Mouse (Mus musculus): Measurements from ENCODE around the gene Cphx3.
"Not testable (repeated sequence)": the region's sequence is repeated elsewhere in the genome, so short reads cannot be mapped to it uniquely, and the experiment has no call there.

Gene Cphx3

DNA sequence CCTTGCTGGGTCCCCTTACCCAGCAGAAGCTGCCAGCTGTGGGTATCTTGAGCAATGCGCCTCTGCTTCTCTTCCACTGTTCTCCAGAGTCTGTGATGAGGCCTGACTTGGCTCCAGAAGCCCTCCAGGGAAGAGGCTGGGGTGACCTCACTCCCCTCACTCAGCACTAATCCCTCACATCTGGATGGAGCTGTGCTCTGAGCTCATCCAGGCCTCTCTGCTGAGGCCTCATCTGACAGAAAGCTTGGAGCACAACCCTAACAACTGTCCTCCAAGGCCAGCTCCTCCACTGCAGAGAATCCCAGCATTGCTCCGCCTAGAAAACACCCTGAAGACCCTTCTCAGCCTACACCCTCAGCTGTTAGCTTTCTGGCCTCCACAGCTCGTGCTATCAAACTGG is 91.9 kb downstream of the Cphx3 start:
- DNase-seq (ENCODE audit: low read depth, low spot score), result not testable (repeated sequence)

DNA sequence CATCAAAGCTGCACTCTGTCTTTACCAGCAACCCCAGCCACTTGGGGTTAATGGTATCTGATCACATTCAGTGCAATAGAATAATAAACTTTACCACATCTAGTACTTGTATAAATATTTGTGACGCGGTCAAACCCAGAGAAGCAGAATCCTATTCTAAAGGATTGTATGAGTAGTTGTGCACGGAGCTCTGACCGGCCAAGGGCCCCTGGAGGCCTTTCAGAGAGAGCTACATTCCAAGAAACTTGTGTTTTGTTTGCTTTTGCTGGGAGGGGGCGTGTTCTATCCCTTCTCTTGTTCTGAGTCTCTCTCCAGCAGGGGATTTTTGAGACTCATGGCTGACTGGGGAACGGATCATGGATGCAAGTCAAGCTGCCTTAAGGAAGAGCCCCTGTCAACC is 92.9 kb downstream of the Cphx3 start:
- not testable (repeated sequence) for DNase-seq (ENCODE audit: low read depth, low spot score)

DNA sequence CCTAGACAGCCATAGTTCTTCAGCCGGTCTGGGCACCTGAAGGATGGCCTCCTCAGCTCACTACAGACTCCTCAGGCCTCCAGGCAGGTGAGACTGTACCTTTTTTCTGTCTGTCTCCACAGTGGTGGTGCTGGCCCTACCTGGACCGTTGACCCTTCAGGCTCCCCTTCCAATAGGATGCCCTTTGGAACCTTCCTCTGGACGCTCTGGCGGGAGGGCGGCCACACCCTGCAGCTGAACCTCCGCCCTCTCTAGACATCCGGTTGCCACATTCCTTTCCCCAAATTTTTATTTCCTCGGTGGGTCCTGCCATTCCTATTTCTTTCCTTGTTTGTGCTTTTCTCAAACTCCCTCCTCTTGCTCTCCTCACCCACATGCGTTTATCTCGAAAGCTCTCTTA is 99.6 kb downstream of the Cphx3 start:
- DNase-seq (ENCODE audit: low read depth, low spot score), result not testable (repeated sequence)

DNA sequence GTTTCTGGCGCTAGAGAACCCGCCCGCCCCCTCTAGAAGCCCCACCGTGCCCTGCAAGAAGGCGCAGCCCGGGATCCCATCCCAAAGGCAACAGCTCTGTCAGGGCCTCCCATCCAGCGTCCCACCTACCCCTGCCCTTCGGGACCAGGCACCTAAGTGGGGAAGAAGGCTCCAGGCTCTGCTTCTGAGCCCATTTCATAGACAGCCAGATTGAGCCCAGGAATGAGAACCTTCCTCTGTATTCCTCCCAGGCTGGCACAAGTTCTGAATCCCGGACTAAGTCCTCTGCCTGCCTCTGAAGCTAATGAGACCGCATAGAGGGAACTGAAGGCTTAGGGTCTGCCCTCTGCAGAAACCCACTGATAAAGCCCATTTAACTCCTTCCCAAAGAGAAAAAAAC is 100.3 kb downstream of the Cphx3 start, which contains the start of gene Plac9b:
Gene Plac9b (minus strand): TSS at position 101 of the 400 bp plus-strand sequence.
- not testable (repeated sequence) for DNase-seq (ENCODE audit: low read depth, low spot score)

DNA sequence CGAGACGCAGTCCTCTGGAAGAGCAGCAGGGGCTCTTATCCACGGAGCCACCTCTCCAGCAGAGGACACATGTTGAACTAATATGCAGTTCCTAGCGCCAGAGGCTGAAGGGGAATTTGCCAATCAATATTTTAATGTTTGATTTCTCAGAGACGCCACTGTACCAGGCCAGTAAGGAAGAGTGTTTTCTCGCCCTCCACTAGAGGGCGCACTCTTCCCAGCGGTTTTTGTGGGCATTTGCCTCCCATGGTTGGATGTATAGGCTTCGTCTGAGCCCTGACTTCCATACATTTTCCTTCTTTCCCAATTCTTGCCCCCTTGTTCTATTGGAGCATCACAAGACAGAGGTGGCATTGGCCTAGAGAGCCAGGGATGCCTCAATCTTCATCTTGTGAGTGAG is 104.5 kb downstream of the Cphx3 start:
- DNase-seq (ENCODE audit: low read depth, low spot score), result not testable (repeated sequence)

DNA sequence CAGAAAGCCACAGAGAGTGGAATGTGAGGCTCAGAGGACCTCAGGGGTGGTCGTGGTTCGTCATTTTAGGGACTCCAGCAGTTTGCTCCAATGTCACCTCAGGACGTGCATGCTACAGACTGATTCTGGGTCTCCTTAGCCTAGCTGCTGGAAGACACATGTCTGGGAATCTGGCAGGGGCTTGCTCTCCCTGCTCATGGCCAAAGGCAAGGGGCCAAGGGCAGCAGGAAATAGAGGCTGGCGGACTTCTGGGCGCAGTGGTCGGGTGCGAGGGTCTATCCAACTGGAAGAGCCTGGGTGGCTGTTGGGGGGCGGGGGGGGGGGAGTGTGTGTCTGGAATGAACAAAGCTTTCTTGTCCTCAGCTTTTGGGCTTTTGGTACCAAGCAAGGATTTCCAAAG is 106.3 kb downstream of the Cphx3 start:
- not testable (repeated sequence) for DNase-seq (ENCODE audit: low read depth, low spot score)

DNA sequence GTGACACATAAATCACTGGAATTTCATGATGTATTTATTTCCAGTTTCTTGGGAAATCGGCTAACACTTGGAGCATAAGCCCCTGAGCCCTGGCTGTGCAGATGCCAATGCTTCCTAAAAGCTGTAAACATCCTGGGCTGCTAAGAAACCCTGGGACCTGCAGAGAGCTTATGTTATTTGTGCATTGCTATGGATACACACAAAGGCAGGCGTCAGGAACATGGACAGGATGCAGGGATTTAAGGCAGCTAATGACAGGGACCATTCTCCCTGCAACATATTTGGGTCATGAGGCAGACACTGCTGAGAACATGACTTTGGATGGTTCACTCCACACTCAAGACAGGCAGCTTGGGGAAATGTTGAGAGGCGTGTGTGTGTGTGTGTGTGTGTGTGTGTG is 115.8 kb downstream of the Cphx3 start:
- not testable (repeated sequence) for DNase-seq (ENCODE audit: low read depth, low spot score)

DNA sequence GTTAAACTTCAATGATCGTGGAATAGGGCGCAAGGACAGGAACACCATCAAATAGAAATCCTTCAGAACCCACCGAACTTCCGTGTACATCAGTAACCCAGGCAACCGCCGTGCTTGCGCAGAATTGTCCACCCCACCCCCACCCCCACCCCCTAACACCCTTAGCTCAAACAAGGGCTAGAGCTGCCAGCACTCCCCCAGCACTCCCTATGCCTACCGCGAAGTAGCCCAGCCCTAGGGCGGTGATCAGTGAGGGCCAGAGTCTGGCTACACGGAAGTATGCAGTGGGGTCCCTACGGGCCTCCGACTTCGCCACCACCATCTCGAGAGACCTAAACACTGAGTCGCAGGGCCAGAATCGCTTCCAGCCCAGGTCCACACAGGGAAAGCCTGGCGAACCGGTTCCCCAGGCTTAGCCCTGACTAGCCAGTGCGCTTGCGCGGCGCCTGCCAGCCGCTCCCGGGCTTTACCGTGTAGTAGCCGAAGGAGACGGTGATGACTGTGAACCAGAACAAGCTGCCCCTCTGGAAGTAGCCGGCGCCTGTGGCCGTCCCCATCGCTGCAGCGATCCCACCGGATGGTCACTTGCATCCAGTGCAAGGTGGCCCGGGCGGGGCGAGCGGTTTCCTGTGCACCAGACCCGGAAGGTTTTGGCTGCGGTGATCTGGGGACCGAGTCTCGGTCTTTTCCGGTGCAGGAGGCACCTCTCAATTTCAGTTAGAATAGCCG is 124.3 kb downstream of the Cphx3 start:
- not testable (repeated sequence) for DNase-seq (ENCODE audit: low read depth, low spot score)

DNA sequence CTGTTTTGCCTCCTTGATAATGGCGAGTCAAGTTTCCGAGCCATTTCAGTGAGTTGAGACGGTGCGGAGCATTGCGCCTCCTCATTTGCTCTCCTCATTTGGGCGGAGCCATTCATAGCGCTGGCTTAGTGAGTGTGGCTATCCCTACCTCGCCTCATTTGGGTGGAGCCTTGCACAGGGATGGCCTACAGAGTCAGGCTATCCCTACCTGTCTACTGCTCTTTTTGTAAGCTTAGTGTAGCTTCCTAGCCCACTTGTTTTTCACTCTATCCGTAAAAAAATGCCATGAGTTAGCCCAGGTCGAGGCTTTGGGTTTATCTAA is 124.8 kb downstream of the Cphx3 start, which contains the start of gene Tmem254b:
Gene Tmem254b (minus strand): TSS at position 116 of the 322 bp plus-strand sequence.
- DNase-seq (ENCODE audit: low read depth, low spot score), result not testable (repeated sequence)

DNA sequence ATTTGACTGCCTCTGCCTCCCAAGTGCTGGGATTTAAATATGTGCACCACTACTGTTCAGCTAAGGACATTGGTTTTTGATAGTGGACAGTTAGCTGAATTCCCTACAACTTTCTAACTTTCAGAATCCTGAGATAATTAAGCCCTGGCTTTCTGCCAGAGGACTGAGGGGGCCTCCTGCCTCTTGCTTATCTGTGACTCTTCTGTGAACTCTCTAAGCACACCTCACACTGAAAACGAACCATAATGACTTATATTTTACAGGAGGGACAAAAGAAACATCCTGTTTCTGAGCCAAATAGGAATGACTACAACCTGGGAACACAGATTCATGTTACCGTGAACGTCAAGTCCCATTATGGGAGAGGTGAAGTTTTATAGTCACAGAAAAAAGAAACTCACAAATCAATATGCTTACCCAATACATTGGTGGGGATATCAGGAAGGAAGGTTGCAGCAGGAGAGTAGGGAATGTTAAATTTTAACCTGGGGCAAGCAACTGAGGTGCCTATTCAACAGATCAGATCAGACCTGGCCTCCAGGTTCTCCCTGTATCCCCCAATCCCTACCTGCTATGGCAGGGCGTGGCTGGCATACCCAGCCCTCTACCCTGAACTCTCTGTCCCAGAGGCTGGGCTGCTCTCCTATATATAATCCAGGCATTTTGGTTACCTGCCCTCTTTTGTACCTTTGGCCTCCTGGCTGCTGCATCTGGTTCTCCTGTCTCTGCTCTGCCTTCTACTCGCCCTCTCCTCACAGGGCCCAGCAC is 134.3 kb downstream of the Cphx3 start:
- not testable (repeated sequence) for DNase-seq (ENCODE audit: low read depth, low spot score)

DNA sequence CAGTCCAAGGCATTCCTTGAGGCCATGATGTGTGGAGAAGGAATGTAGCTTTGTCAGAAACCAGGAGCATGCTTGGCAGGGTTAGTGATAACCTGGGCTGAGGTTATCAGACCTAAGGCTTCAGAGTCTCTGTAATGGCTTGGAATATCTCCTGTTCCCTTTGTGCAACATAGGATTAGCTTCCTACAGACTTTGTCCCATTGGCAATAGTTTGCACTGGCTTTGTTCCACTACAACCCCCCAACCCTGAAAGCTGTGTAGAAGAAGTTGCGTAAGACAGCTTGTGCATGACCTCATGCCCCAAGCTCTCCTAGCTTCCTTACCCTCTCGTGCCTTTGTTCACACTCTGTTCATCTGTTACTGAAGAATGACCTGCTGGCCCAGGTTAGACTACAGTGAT is 155.1 kb downstream of the Cphx3 start:
- not testable (repeated sequence) for DNase-seq (ENCODE audit: low read depth, low spot score)

DNA sequence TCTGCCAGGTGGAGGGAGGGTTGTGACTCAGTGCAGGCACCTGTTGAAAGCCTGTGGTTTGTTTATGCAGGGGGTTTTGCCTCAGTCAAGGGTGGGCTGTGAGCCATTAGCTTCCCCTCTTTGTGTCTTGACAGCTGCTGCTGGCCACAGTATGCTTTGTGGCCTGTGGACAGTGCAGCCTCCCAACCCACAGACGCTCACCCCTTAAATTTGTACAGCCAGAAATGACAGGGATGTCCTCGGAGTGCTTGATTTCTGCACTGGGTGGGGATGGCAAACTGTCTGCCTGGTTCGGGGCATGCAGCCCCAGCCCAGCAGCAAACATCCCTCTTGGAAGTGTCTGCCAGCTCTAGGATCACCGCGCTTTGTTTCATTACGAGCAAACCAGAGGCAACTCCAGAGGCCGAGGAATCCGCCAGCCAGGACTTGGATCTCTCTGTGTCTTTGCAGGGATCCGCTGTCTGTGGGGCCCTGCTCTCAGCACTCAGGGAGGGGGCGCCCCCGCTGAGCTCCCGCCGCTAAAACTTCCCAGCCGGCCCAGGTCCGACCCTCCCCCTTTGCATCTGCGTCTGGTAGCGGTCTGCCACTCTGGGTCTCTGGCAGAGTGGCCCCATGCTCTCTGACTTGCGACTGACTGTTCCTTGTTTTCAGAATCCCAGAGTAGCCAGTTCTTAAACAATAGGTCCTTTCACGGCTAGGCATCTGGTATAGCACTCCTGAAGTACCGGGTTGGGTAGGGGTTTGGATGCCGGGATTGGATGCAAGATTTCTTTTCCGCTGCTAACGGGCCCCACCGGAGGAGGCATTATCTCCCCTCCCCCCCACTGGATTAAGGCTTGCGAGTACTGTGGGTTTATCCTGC is 175.9 kb downstream of the Cphx3 start, which contains the start of gene Duxbl3:
Gene Duxbl3 (plus strand): TSS at position 207 of the 862 bp plus-strand sequence.
- not testable (repeated sequence) for DNase-seq (ENCODE audit: low read depth, low spot score)

DNA sequence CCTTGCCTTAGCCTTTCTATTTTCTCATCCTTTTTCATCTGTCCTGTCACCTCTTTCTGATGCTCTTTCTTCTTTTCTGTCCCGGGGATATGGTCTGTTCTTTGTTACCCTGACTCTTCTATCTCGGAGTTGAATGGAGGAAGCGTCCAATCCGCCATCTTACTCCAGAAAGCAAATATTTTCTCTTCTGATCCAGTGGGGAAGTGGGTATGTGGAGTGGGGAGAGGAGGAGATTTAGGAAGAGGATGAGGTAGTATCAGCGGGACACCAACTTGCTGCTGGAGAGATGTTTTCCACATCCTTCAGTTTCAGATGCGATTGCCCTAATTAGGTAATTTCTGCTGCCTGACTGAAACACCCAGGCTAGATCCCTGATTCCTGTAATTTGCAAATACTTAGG is 176.6 kb downstream of the Cphx3 start:
- DNase-seq (ENCODE audit: low read depth, low spot score), result not testable (repeated sequence)
